Mouse (Mus musculus) liver, adult (tissue): ENCODE data around the gene Gm37240.

Experiments
- GATA4 ChIP-seq: IDR thresholded peaks from 2 replicates; pipeline ENCODE4 v1.6.1; 2014; ENCODE audit warnings: mild to moderate bottlenecking, low read length; ENCODE audit not compliant: insufficient replicate concordance

Gene Gm37240

DNA sequence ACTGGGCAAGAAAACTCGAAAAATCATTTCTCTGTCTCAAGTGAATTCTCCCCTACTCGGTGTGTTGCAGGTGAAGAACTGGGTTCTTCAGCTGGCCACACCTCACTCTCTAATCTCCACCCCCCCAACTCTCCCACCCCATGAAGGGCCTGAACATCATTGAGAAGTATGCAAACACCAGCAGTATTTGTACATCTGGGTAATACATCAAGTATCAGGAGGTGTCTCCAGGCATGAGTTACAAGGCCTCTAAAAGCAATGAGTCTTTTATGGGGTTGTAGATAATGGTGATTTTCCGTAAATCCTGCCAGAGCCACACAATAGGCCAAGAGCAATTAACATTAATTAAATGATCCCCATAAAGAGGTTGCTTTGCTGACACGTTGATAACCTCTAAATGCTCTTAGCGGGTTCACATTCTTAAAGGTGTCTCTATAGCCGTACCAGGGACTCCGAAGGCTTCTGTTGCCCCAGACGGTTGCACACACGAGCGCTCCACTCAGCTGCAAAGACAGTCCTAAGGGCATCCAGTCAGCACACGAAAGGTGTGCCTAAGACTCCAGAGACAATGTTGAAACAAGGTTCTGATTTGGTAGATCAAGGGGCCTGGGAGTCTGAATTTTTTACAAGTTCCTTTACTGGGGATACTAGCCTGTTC lies 370.4 kb downstream of the Gm37240 start:
- TF ChIP-seq GATA4, result no peak

DNA sequence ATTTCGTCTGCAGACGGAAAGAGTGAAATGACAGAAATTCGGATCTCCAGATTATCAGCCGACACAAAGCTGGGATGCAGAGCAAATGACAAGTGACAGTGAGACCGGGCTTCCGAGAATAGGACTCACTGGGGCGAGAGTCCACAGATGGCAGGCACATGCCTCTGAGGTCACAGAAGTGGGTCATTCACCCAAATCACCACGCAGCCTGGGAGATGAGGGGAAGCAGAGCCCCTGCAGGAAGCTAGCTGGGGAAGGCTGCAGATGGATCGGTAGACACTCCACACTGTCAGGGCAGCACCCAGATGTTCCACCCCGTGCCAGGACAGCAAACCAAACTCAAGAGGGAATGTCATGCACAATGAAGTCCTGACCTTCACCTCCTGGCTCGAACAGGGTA lies 372.6 kb downstream of the Gm37240 start:
- TF ChIP-seq GATA4, result no peak

GRCm38 (mm10) chr3:85508717-85509279 lies 378.5 kb downstream of the Gm37240 start:
- TF ChIP-seq GATA4, result no peak

- no peak for TF ChIP-seq GATA4
These were observed 387.2 kb downstream of the Gm37240 start for GRCm38 (mm10) chr3:85500096-85500495.

DNA sequence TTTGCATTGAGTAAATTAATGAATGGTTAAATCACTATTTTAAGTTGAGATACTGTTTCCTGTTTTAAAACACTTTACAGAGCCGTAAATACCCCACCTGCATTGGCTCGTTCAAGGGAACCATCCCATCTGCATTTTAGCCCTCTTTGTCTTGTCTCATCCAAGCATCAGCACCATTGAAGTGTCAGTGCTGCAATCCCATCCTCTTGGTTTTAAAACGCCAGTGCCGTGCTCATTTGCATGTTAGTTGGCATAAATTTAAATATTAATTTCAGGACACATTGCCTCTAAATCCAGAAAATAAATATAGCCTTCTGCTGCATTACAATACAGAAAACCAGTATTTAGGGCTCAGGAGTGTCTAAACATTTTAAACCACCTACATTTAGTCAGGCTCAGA lies 391.2 kb downstream of the Gm37240 start:
- TF ChIP-seq GATA4, result no peak

DNA sequence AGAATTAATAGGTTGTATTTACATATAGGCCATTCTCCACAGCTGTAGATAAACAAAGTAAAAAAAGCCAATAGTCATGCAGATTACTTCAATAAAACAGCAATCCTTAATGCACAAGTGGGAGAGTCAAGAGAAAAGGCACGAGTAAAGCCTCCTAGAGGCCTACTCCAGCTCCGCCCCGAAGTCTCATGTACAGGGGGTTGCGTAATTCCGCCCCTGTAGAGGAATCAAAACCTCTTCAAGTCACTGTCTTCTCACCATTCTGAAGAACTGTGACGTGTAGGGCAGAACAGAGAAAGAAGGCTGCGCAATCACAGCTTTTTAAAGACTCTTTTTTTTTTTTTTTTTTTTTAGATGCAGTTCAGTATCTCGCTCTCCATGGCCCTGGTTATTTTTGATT lies 393.5 kb downstream of the Gm37240 start:
- no peak for TF ChIP-seq GATA4

DNA sequence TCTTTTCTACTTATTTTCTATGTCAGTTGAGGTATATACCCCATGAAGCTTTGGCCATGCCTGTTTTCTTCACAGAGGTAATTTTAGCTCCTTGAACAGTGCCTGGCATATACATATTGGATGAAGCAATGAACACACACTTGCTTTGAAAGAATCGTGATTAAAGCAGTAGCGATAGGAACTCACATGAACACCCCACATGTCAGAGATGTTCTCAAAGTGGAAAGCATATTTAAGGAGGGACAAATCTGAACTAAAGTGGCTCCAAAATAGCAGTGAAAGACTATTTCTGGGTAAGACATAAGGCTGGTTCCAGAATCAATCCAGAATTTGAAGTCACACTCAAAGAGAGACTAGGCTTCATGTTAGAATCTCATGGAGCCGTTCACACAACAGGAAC lies 397.1 kb downstream of the Gm37240 start:
- no peak for TF ChIP-seq GATA4

GRCm38 (mm10) chr3:85487379-85487778 lies 399.9 kb downstream of the Gm37240 start:
- no peak for TF ChIP-seq GATA4

DNA sequence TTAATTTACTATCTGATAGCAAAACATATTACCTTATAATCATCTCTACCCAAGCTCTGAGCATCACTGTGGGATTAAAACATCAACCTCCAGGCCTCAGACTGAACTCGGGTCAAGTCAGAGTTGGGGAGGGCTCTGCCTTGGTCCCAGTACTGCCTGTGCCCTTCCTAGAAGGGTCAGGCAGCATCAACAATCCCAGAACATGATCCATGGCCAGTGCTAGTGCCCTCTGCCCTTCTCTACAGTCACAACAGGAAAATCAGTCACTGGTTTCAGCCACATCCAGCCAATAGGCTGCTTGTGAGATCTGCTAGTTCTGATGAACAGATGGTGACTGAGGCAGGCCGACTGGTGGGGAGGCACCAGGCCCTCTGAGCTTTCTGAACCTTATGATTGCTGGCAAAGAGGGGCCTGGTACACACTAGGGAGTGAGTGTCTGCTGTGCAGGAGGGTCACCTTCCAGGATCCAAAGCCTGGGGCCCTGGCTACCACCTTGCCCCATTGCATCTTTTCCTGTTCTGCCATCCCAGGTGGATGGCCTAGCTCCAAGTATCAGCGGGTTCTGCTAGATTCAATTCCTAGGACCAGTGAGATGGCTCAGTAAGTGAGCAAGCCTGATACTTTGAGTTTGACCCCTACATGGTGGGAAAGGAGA lies 401.7 kb downstream of the Gm37240 start:
- TF ChIP-seq GATA4, result no peak

GRCm38 (mm10) chr3:85482636-85483035 lies 404.7 kb downstream of the Gm37240 start:
- TF ChIP-seq GATA4, result no peak

DNA sequence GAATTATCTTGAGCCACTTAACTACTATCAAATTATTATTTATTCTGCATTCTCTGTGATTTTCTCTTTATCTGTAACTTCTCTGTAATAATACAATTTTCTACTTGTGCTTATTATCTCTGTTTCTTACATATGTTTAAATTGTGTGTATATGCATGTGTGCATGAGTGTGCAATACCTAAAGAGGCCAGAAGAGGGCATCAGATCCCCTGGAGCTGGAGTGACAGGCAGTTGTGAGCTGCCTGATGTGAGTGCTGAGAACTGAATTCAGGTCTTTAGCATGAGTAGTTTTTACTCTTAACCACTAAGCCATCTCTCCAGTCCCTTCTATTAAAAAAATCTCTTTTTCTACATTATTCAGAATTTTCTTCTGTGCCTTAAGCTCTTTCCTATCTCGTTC lies 406.7 kb downstream of the Gm37240 start:
- TF ChIP-seq GATA4, result no peak

- TF ChIP-seq GATA4, result no peak
These were observed 408.6 kb downstream of the Gm37240 start for GRCm38 (mm10) chr3:85478731-85479130.

DNA sequence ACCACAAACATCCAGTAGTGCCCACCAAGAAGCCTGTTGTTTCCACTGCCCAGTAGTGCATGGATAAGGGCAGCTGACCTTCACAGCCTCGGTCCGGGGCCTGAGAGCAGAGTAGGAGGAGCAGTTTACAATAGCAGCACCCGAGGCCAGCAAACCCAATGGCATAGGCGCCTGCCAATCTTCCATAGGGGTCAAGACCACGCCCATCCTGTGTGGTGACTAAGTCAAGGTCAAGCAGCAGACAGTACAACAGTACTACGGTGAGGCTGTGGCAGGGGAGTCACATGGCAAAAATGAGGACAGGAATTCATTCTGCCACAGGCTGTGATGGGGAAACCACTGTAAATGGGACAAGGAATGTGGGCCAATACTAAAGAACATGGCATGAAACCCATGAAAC lies 417.6 kb downstream of the Gm37240 start:
- no peak for TF ChIP-seq GATA4

DNA sequence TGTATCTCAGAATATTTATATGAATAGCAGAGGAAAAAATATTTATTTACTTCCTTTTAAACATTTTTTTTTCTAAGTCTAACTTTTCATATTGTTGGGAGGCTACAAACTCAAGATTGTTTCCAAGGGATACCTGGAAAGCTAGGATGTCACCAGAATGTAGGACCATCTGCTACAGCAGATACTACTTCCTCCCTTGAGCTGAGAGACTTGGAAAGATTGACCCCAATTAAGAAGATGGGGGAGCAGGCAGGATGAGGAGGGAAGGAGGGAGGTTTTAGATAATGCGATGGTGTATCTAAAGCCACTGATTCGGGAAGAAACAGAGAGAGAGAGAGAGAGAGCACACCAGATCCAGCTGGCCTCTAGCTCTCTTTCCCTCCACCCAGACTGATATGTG lies 418.3 kb downstream of the Gm37240 start:
- no peak for TF ChIP-seq GATA4

GRCm38 (mm10) chr3:85465283-85466025 lies 421.9 kb downstream of the Gm37240 start:
- TF ChIP-seq GATA4, result no peak

- no peak for TF ChIP-seq GATA4
These were observed 427.3 kb downstream of the Gm37240 start for GRCm38 (mm10) chr3:85460021-85460420.
